Mouse (Mus musculus): Measurements from ENCODE around the gene Tas2r144. TPM values are rescaled to one million over a fixed set of nuclear protein-coding genes. Genes with fewer than 3 reads are reported as not detected.
A peak's percentile ranks its signal among the peaks of the same experiment; 100 is the strongest.

The Tas2r144 gene
- polyA plus RNA-seq, 1 experiment from 2014 or later = not detected

DNA sequence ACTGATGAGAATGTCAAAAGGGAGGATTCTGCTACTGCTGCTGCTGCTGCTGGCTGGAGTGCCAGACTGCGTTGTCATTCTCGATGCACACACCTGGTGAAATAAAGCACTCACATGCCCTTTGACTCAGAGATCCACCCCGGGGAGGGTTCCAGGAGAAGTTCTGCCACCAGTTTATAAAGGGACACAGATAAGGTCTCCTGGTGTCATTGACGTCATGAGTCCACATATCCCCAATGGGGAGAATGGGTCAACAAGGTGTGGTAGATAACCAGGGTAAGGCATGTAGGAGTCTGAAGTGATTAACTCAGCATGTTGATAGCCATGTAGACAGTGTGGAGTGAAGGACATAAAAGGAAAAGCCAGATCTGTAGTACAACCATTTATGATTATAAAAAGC, 14.5 kb downstream of the Tas2r144 start:
- no peak overlapping the region for H3K4me3 ChIP-seq (ENCODE audit: control insufficient read depth in 1 of 2, insufficient read depth in 1 of 2, low read depth in 1 of 2, low read length in 2 of 2)
- WGBS = 52% methylated on average over 4 of the region's 4 CpGs
- H3K4me1 ChIP-seq (ENCODE audit: control insufficient read depth in 2 of 2, insufficient read depth in 2 of 2, low read length in 2 of 2) = no peaks in the 10 kb centered on the region
- no peak overlapping the region for H3K27ac ChIP-seq (replicated peaks in 1 of 2; ENCODE audit: control insufficient read depth in 1 of 2, insufficient read depth in 1 of 2, low read depth in 2 of 2, low read length in 2 of 2)
- no peak overlapping the region for H3K4me2 ChIP-seq (ENCODE audit: low read length)
- H3K9me3 ChIP-seq (ENCODE audit: control insufficient read depth, low read length) = no peaks in the 10 kb centered on the region
- H3K9ac ChIP-seq (ENCODE audit: low read length) = no peak overlapping the region
- no peaks in the 10 kb centered on the region for H3K36me3 ChIP-seq (ENCODE audit: control insufficient read depth, insufficient read depth, low read length)
- no peak for ATAC-seq (ENCODE audit: insufficient number of reproducible peaks, insufficient read depth, low FRiP score, low read depth)
- H3K27me3 ChIP-seq (ENCODE audit: control insufficient read depth, insufficient read depth, low read length) = no peaks in the 10 kb centered on the region

DNA sequence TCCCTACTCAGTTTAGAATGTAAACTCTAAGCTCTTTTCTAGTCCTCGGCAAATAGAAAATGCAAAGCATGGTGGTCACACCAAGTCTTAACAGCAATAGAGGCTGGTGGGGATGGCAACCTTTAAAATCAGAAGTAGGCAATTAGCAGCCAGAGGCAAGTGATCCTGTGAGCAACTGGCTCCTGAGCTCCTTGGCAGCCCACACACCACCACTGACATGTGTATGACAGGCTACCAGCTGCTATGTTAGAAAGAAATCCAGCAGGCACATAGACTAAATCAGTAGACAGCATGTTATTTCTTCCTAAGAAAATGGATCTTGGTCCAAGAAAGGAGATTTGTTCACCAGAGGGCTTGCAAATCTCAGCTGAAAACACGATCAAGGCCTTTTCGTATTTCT, 16.1 kb downstream of the Tas2r144 start:
- Histone ChIP-seq H3K4me2 (ENCODE audit: low read length) (no peak overlapping the region), H3K4me3 (ENCODE audit: control insufficient read depth in 1 of 2, insufficient read depth in 1 of 2, low read depth in 1 of 2, low read length in 2 of 2) (no peak overlapping the region), H3K27me3 (ENCODE audit: control insufficient read depth, insufficient read depth, low read length) (no peaks in the 10 kb centered on the region), H3K9me3 (ENCODE audit: control insufficient read depth, low read length) (no peaks in the 10 kb centered on the region), H3K4me1 (ENCODE audit: control insufficient read depth in 2 of 2, insufficient read depth in 2 of 2, low read length in 2 of 2) (no peaks in the 10 kb centered on the region), H3K36me3 (ENCODE audit: control insufficient read depth, insufficient read depth, low read length) (no peaks in the 10 kb centered on the region), H3K9ac (ENCODE audit: low read length) (no peak overlapping the region), H3K27ac (replicated peaks in 1 of 2; ENCODE audit: control insufficient read depth in 1 of 2, insufficient read depth in 1 of 2, low read depth in 2 of 2, low read length in 2 of 2) (no peak overlapping the region)
- ATAC-seq (ENCODE audit: insufficient number of reproducible peaks, insufficient read depth, low FRiP score, low read depth) = no peak
- 83% methylated on average over 3 of the region's 3 CpGs for WGBS

DNA sequence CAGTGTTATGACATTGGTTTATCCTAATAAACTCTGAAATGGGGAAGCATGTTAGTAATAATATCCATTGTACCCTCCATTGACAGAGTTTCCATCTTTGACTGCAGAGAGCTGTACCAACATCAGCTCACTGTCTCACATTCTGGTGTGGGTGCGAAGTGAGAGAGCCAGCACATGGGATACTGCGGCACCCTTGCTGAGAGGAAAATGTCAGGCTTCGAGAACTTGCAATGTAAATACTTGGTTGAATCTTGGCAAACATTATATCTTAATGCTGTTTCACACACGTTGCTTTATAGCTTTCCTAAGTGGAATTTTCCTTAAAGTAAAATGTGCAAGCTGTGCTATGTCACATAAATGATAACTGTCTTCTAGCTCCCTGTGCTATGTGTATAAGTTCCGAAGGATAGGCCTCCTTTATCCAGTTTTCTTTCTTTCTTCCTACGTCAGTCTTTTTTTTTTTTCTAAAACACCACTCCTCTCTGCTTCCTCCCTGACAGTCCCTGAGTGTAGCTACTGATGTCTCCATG, 22.2 kb downstream of the Tas2r144 start:
- Histone ChIP-seq H3K27me3 (ENCODE audit: control insufficient read depth, insufficient read depth, low read length) (no peaks in the 10 kb centered on the region), H3K4me1 (ENCODE audit: control insufficient read depth in 2 of 2, insufficient read depth in 2 of 2, low read length in 2 of 2) (no peaks in the 10 kb centered on the region), H3K36me3 (ENCODE audit: control insufficient read depth, insufficient read depth, low read length) (no peaks in the 10 kb centered on the region), H3K4me3 (ENCODE audit: control insufficient read depth in 1 of 2, insufficient read depth in 1 of 2, low read depth in 1 of 2, low read length in 2 of 2) (no peak overlapping the region), H3K9ac (ENCODE audit: low read length) (no peak overlapping the region), H3K4me2 (ENCODE audit: low read length) (no peak overlapping the region), H3K9me3 (ENCODE audit: control insufficient read depth, low read length) (no peaks in the 10 kb centered on the region), H3K27ac (replicated peaks in 1 of 2; ENCODE audit: control insufficient read depth in 1 of 2, insufficient read depth in 1 of 2, low read depth in 2 of 2, low read length in 2 of 2) (no peak overlapping the region)
- ATAC-seq (ENCODE audit: insufficient number of reproducible peaks, insufficient read depth, low FRiP score, low read depth) = no peak
- WGBS = 63% methylated on average over 6 of the region's 6 CpGs

DNA sequence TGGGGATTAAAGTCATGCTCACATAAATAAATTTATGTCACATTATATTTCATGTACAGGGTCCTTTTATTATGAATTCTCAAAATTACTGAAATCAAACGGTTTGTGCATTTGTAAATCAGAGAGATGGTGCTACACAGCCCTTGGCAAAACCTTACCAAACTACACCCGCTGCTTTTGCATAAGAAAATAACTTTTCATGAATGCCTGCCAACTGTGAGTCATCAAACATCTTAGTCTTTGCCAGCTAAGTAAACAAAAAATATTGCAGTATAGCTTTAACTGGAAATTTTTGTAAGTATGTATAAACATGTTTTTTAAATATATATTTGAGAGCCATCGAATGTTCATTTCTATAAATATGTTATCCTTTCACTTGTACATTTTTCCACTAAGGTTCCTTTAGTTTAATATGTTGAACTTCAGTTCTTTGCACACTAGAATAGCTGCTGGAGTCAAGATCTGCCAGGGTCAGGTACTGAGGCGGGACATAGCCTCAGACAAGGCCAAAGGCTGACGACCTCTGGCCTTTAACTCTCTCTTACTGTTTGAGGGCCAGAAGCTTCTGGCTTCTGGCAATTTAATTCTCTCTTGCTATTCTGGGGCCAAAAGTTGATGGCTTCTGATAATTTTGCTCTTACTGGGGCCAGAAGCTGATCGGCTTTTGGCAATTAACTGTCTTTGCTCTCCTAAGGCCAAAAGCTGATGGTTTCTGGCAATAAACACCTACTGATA, 26.4 kb downstream of the Tas2r144 start:
- Histone ChIP-seq H3K9me3 (ENCODE audit: control insufficient read depth, low read length) (no peaks in the 10 kb centered on the region), H3K27ac (replicated peaks in 1 of 2; ENCODE audit: control insufficient read depth in 1 of 2, insufficient read depth in 1 of 2, low read depth in 2 of 2, low read length in 2 of 2) (no peak overlapping the region), H3K27me3 (ENCODE audit: control insufficient read depth, insufficient read depth, low read length) (no peaks in the 10 kb centered on the region), H3K4me2 (ENCODE audit: low read length) (no peak overlapping the region), H3K9ac (ENCODE audit: low read length) (no peak overlapping the region), H3K4me1 (ENCODE audit: control insufficient read depth in 2 of 2, insufficient read depth in 2 of 2, low read length in 2 of 2) (peaks cover 5 to 6% of the 10 kb centered on the region in 2 experiments; a peak in 3 of 4 replicates), H3K4me3 (ENCODE audit: control insufficient read depth in 1 of 2, insufficient read depth in 1 of 2, low read depth in 1 of 2, low read length in 2 of 2) (no peak overlapping the region), H3K36me3 (ENCODE audit: control insufficient read depth, insufficient read depth, low read length) (no peaks in the 10 kb centered on the region)
- 74% methylated on average over 6 of the region's 6 CpGs for WGBS
- no peak for ATAC-seq (ENCODE audit: insufficient number of reproducible peaks, insufficient read depth, low FRiP score, low read depth)

DNA sequence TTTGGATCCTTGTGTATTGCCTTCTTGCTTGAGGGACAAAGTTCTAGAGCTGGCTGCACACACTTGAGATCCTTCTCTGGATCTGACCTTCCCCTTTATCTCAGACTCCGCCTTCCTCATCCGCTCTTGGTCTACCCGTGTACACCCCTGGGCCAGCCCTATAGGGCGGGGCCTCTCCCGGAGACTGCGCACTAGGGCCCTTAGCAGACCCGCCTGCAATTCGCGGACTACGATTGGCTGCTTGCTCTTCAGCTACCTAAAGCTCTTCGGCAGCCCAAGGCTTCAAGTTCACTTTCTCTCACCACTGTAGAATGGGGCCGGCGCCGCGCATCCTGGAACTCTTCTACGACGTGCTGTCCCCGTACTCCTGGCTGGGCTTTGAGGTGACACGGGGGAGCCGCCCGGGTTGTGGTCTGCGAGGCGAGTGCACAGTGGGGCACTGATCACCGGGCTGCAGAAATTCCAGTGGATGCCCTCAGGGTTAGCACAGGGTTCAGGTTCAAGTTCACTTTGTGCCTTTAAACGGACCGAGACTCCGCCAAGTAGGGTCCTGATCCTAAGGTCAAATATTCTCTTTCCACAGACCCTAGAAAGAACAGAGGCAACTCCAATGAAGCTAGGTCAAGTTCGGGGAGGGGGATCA, 30.7 kb downstream of the Tas2r144 start, which contains the start of gene Gstk1:
TSS of gene Gstk1 (plus strand) at position 225 of the 643 bp plus-strand sequence.
- ATAC-seq (ENCODE audit: insufficient number of reproducible peaks, insufficient read depth, low FRiP score, low read depth) = peak; percentile 95
- peak within 1 kb of the TSS; percentile 60; the same call in 1 of the 2 replicates for H3K9ac ChIP-seq (ENCODE audit: low read length)
- no peak within 1 kb of the TSS for H3K27ac ChIP-seq (replicated peaks in 1 of 2; ENCODE audit: control insufficient read depth in 1 of 2, insufficient read depth in 1 of 2, low read depth in 2 of 2, low read length in 2 of 2)
- 0 out of 2 replicates have a peak, but pooled peaks cover 2% of the 10 kb centered on the region for H3K27me3 ChIP-seq (ENCODE audit: control insufficient read depth, insufficient read depth, low read length)
- H3K9me3 ChIP-seq (ENCODE audit: control insufficient read depth, low read length) = no peaks in the 10 kb centered on the region
- H3K4me2 ChIP-seq (ENCODE audit: low read length) = peak within 1 kb of the TSS; percentile 87
- H3K4me3 ChIP-seq (ENCODE audit: control insufficient read depth in 1 of 2, insufficient read depth in 1 of 2, low read depth in 1 of 2, low read length in 2 of 2) = peak within 1 kb of the TSS; percentile 40 to 51
- H3K4me1 ChIP-seq (ENCODE audit: control insufficient read depth in 2 of 2, insufficient read depth in 2 of 2, low read length in 2 of 2) = peaks cover 6 to 9% of the 10 kb centered on the region in 2 experiments; a peak in 3 of 4 replicates
- no peaks in the 10 kb centered on the region for H3K36me3 ChIP-seq (ENCODE audit: control insufficient read depth, insufficient read depth, low read length)
- WGBS = 2% methylated on average over 28 of the region's 28 CpGs

DNA sequence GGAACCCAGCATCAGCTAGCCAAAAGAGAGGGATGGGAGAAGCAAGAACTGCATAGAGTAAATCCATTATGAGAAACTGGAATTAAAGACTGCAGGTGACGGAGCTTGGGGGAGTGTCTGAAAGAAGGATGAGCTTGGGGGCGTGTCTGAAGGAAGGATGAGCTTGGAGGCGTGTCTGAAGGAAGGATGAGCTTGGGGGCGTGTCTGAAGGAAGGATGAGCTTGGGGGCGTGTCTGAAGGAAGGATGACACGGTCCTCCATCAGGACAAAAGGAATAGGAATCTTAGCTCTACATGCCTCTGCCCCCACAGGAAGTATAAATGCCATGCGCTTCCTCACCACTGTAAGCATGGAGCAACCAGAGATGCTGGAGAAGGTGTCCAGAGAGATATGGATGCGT, 32.0 kb downstream of the Tas2r144 start:
- Histone ChIP-seq H3K9me3 (ENCODE audit: control insufficient read depth, low read length) (no peaks in the 10 kb centered on the region), H3K4me3 (ENCODE audit: control insufficient read depth in 1 of 2, insufficient read depth in 1 of 2, low read depth in 1 of 2, low read length in 2 of 2) (no peak overlapping the region), H3K36me3 (ENCODE audit: control insufficient read depth, insufficient read depth, low read length) (no peaks in the 10 kb centered on the region), H3K4me1 (ENCODE audit: control insufficient read depth in 2 of 2, insufficient read depth in 2 of 2, low read length in 2 of 2) (peaks cover 6 to 9% of the 10 kb centered on the region in 2 experiments; a peak in 3 of 4 replicates), H3K27me3 (ENCODE audit: control insufficient read depth, insufficient read depth, low read length) (0 out of 2 replicates have a peak, but pooled peaks cover 2% of the 10 kb centered on the region), H3K9ac (ENCODE audit: low read length) (no peak overlapping the region), H3K27ac (replicated peaks in 1 of 2; ENCODE audit: control insufficient read depth in 1 of 2, insufficient read depth in 1 of 2, low read depth in 2 of 2, low read length in 2 of 2) (no peak overlapping the region), H3K4me2 (ENCODE audit: low read length) (no peak overlapping the region)
- ATAC-seq (ENCODE audit: insufficient number of reproducible peaks, insufficient read depth, low FRiP score, low read depth) = no peak
- WGBS = 12% methylated on average over 8 of the region's 8 CpGs

DNA sequence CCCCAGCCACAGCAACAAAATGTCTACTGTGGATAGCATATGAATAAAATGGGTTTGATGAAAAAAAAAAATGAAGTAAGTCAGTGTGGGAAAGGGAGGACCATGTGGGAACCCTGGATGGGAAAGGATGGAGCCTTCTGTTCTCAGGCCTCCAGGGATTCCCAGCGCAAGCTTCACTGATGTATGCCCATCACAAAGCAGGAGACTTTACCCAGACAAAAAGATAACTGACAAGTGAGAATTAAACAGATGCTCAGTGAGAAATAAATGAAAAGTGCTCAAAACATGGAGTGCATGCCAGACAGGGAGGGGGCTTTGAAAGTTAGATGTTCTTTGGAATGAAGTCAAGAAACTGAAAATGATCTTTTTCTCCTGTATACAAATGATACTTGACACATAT, 32.9 kb downstream of the Tas2r144 start:
- H3K27me3 ChIP-seq (ENCODE audit: control insufficient read depth, insufficient read depth, low read length) = 0 out of 2 replicates have a peak, but pooled peaks cover 2% of the 10 kb centered on the region
- peaks cover 6 to 9% of the 10 kb centered on the region in 2 experiments; a peak in 3 of 4 replicates for H3K4me1 ChIP-seq (ENCODE audit: control insufficient read depth in 2 of 2, insufficient read depth in 2 of 2, low read length in 2 of 2)
- no peak overlapping the region for H3K4me2 ChIP-seq (ENCODE audit: low read length)
- no peak overlapping the region for H3K9ac ChIP-seq (ENCODE audit: low read length)
- no peak overlapping the region for H3K27ac ChIP-seq (replicated peaks in 1 of 2; ENCODE audit: control insufficient read depth in 1 of 2, insufficient read depth in 1 of 2, low read depth in 2 of 2, low read length in 2 of 2)
- no peaks in the 10 kb centered on the region for H3K9me3 ChIP-seq (ENCODE audit: control insufficient read depth, low read length)
- ATAC-seq (ENCODE audit: insufficient number of reproducible peaks, insufficient read depth, low FRiP score, low read depth) = no peak
- H3K36me3 ChIP-seq (ENCODE audit: control insufficient read depth, insufficient read depth, low read length) = no peaks in the 10 kb centered on the region
- 73% methylated on average over 1 of the region's 1 CpGs for WGBS
- H3K4me3 ChIP-seq (ENCODE audit: control insufficient read depth in 1 of 2, insufficient read depth in 1 of 2, low read depth in 1 of 2, low read length in 2 of 2) = no peak overlapping the region
